Mouse (Mus musculus) regulatory T cell (primary cell): ENCODE results near the gene Trpv2.
"Not testable (repeated sequence)": the region's sequence is repeated elsewhere in the genome, so short reads cannot be mapped to it uniquely, and the experiment has no call there.

ENCODE experiments used
- in situ Hi-C: fragments of 300-600 bp; cut with MboI, MseI; formaldehyde crosslinking; loops from one replicate; pipeline ENCODE4 v1.15.1; 2025; ENCODE audit warnings: high pct_unique_total_duplicates

Trpv2 gene

GRCm38 (mm10) chr11:62647661-62648590 lies 73.6 kb downstream of the Trpv2 start, which contains the start of gene Lrrc75a:
Gene Lrrc75a (minus strand): TSS chr11:62648523.
- in situ Hi-C loops = no loop called here

DNA sequence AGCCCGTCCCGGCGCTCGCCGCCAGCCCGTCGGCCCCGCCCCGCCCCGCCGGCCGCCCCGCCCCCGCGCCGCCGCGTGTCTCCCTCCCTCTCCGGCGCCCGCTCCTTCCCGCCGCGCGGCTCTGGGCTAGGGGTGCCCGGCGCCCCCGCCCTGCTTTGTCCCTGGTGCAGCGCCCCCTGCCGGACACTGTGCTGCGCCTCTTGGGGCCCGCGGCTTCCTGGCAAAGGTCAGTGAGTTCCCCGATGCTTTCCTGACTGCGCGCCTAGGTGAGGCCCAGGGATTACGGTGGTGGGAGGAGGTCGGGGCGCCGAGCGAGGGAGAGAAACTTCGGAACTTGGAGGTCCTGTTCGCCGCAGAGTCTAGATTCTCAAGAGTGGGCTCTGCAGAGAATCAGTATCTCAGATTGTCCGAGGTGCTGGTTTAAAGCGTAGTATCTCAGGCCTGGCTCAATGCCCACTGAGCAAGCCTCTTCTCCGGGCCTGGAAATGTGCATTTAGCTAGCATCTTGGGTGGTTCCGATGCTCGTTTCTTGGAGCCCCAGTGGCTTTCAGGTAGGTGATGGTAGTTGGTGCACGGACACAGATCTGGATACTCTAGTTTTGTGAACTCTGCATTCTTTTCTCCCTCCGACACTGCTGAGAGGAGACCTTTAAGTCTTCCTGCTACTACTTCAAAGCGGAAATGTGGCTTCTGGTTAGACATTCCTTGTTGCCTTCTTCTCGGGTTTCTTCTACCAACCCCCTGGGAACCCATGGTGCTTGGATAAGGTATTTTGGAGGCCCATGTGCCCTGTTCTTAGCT lies 74.5 kb downstream of the Trpv2 start, which contains the start of gene Mmgt2:
TSS of gene Mmgt2 (plus strand) at position 74 of the 801 bp plus-strand sequence.
- in situ Hi-C loops = no loop called here

- in situ Hi-C loops = not testable (repeated sequence)
These were observed 75.5 kb downstream of the Trpv2 start for GRCm38 (mm10) chr11:62649803-62650202.
